Mouse (Mus musculus) gastrocnemius, adult 18-20 months (tissue): ENCODE measurements around the gene Hist1h2bf. TPM values are rescaled to one million over a fixed set of nuclear protein-coding genes. Genes with fewer than 3 reads are reported as not detected.
"Not testable (repeated sequence)": the region's sequence is repeated elsewhere in the genome, so short reads cannot be mapped to it uniquely, and the experiment has no call there.

Experiments used
- DNase-seq: peaks from one replicate; pipeline ENCODE4 v3.0.0; 2021; ENCODE audit warnings: low spot score
- long read RNA-seq, 2 experiments: library from polyadenylated mRNA; stranded (forward); transcript quantifications; one replicate each; pipeline ENCODE4 v2.0.0; 2021
- total RNA-seq, 2 experiments: library from RNA; stranded (reverse); gene quantifications; 2 replicates each; pipeline ENCODE4 v1.2.3; 2021

The Hist1h2bf gene
- total RNA-seq = 1 to 10 TPM; 1.3 to 5.3 TPM
- long read RNA-seq, experiment 1 = 0 reads
- long read RNA-seq, experiment 2 = 0 reads

- DNase-seq = peak; percentile 64
Measured at GRCm38 (mm10) chr13:23573898-23574524, at the start of gene Hist1h2bf, which contains the start of gene Hist1h2ad. Gene Hist1h2bf, minus strand, starts transcription at chr13:23574196. Gene Hist1h2ad, plus strand, starts transcription at chr13:23574381.

DNA sequence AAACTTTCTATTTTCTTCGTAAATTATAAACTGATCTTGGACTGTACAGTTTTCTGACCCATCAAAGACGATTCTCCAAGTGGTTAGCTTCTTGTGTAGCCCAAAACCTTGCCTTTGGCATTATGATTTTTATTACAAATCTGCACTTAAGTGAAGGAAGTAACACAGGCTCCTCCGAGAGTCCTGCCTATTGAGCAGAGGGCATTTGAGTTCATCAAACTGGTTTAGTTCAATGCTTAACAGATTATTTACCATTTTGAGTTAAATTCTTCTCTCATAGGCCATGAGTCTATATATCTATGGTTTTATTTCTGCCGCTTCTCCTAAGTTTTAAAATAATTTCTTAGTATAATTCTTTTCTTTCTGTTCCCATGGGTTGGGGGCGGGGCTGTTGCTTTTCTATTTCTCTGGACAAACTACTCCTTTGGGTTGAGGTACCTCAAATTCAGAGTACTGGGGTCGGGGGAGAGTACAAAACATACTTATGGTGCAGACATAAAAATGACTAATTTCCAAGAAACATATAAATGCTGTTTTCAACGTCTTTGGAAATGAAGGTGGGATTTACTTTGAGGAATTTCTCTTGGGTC lies 49.0 kb upstream of the Hist1h2bf start:
- no peak for DNase-seq

DNA sequence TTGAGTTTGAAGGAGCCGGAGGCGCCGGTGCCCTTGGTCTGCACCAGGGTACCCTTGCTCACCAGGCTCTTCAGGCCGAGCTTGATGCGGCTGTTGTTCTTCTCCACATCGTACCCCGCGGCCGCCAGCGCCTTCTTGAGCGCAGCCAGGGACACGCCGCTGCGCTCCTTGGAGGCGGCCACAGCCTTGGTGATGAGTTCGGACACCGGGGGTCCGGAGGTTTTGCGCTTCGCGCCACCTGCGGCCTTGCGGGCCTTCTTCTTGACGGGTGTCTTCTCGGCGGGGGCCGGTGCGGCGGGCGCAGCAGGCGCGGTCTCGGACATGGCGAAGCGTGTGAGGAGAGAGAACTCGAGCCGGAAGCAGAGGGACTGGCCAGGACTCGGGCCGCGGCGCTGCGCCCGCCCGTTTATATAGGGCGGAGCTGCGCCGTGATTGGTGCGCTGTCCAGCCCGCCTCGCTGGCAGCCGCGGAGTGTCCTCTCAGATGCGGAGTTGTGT lies 48.2 kb upstream of the Hist1h2bf start, which contains the start of gene Hist1h1e:
TSS of gene Hist1h1e (minus strand) at position 384 of the 497 bp plus-strand sequence.
- peak; percentile 83 for DNase-seq

DNA sequence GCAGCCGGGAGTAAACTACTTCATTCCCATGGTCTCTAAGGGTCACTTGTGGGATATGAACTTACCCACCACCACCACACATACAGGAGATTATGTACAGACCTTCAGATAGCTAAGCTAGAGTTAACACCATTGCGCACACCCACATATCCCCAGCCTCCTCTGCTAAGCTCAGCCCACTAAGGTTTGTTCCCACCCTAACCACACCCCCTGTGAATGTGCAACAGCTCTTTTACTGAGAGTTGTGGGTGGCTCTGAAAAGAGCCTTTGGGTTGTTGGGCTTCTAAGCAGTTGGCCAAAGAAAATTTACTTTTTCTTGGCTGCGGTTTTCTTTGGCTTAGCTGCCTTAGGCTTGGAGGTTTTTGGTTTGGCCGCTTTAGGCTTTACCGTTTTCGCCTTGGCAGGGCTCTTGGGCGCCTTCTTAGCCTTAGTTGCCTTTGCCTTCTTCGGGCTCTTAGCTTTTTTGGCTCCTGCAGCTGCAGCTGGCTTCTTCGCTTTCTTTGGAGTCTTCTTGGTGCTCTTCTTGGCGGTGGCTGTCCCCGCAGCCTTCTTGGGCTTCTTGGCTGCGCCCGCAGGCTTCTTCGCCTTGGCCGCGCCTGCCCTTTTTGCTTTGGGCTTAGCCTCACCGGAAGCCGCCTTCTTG lies 47.7 kb upstream of the Hist1h2bf start:
- DNase-seq = peak; percentile 76

DNA sequence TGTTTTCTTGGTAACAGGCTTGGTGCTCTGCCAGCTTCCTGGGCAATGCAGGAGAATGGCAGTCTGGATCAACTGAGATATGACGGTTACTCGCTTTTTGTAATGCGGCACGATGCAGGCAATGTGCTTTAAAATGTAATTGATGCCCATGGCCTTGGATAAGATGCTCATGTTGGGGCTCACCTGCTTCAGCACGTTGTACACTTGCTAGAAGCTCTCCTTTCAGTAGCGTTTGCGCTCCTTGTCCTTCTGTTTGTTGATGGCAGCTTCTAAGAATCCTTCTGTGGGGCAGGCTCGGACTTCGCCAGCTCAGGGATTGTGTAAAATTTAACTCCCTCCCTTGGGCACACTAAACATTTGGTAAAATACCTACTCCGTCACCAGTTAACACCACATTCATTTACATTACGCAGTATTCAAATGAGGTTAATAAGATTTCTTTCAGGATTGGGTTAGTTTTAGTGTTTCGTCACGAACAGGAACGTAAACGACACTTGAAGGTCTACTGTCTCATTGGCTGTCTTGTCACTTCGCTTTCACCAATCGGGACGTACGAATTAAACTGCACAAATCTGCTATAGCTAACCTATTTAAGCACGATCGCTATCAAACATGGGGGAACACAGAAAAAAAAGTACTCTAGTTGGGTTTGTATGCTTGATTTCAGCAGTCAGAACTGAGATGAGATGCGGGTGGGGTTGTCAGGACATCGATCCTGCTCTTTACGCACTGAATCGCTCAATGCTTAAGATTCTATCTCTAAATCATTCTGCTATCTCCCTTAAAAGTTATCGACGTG lies 46.9 kb upstream of the Hist1h2bf start, which contains the start of gene Hist1h2be:
TSS of gene Hist1h2be (minus strand) at position 392 of the 799 bp plus-strand sequence.
- DNase-seq = peak; percentile 62

DNA sequence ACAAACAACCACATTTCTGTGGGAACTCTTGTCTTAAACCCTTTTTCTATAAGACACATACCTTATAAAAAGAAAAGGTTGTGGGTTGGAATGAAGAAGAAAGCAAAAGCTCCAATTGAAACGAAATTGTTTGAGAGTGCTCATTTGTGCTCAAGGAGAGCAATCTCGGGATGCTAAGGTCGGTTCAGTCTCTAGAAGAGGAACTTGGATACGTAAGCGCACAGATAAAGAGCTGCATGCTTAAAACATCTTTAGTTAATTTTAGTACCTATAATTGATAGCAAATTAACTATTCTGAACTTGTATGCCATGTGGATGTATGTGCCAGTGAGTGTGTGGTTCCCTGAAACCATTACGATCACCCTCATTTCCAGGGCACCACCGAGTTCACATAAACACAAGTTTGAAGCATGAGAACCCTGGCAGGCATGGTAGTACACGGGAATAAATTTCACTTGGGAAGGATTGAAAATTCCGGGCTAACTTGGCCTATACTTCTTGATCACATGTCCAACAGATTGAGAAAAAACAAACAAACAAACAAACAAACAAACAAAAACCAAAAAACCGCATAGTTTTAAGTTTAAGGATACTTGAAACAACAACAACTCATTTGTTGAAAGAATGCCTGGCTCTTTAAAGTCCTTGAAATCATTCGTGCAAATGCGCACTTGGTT lies 46.2 kb upstream of the Hist1h2bf start:
- no peak for DNase-seq

GRCm38 (mm10) chr13:23611638-23612037 lies 37.6 kb upstream of the Hist1h2bf start:
- no peak for DNase-seq

GRCm38 (mm10) chr13:23610393-23610792 lies 36.4 kb upstream of the Hist1h2bf start:
- no peak for DNase-seq

DNA sequence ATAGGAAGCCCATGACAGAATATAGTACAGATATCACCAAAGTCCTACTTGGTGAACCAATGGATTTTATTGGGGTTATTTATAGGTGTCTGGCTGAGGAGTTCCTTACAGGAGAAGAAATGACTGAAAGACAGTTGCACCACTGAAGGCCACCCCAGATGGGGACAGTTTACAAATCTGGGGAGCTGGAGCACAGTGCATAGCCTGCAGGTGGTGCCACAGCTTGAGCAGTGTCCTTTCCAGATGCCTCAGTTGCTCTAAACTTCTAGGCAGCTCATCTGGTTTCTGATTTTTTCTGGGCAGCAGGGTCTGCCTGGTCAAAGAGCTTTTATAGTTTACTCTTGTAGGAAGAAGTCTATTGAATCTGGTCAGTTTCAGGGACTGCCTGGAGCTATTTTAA lies 35.8 kb upstream of the Hist1h2bf start:
- no peak for DNase-seq

- no peak for DNase-seq
Measured at GRCm38 (mm10) chr13:23609209-23609608, 35.2 kb upstream of the Hist1h2bf start.

DNA sequence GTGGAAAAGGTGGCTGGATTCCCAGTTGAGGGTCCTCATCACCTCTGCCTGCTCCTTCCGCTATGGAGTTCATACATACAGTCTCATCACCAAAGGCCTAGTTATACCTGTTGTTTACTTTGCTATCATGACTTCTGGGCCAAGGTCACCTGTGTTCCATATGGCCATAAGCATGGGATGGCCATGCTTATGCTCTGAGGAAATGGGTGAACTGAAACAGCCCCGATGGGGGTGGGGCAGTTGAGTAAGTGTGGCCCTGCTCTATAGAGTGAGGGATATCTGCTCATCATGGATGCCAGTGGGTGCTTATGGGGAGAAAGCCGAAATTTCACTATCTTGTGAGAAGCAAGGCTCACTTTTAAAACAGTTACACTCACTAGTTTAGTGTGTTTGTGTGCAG lies 31.1 kb upstream of the Hist1h2bf start:
- no peak for DNase-seq

- no peak for DNase-seq
Measured at GRCm38 (mm10) chr13:23604452-23604851, 30.5 kb upstream of the Hist1h2bf start.

- no peak for DNase-seq
Measured at GRCm38 (mm10) chr13:23603182-23603699, 29.2 kb upstream of the Hist1h2bf start.

- DNase-seq = peak; percentile 80
Measured at GRCm38 (mm10) chr13:23597957-23598356, 24.0 kb upstream of the Hist1h2bf start.

DNA sequence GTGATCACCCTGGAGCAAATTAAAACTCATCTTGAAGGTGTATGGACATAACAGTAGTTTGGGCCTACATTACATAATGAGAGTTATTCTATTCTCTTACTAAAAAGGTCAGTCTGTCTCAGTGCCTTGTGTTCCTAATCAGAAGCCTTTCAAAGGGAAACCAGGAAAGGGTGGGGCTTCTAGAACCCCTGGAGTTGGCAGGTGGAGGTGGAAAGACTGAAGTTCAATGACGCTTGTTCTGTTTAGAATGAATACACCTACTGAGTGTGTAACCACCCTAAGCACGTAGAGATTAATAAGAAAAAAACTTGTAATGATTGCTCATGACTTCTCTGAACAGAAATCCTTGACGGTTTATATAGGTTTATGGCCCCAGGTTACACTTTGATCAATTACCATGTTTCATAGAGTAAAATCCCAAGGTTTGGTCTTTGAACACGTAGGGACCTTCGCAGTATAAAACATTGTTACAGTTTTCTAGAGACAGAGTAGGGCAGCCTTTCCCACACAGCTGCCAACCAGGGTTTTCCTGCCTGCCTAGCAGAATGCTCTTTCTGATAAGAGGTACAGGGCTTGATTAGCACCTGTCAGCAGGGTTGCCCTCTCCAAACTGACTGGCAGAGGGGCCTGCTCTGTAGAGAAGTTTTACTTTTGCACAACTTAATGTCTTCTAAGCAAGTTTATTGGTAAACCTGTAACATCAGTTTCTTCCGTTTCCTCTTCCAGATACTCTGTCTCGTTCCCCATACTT lies 21.8 kb upstream of the Hist1h2bf start:
- no peak for DNase-seq

GRCm38 (mm10) chr13:23595185-23595584 lies 21.2 kb upstream of the Hist1h2bf start:
- no peak for DNase-seq

GRCm38 (mm10) chr13:23593051-23593770 lies 19.2 kb upstream of the Hist1h2bf start:
- DNase-seq = no peak

DNA sequence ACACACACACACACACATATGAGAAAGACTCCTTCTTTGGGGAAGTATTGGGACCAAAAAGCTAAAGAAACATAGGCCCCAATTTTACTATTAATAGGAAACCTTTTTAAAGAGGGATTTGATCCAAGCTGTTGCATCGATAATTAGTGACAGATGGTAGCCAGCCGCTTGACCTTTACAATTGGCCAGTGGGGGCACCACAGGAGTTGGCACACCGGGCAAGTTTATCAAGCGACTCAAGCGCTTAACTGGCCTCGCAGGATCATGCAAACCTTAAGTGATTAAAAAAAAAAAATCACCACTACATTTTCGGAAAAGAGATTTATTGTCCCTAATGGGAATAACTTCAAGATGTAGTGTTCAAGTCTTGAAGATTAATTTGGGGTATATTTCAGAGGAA lies 18.6 kb upstream of the Hist1h2bf start:
- no peak for DNase-seq

GRCm38 (mm10) chr13:23591886-23592285 lies 17.9 kb upstream of the Hist1h2bf start:
- not testable (repeated sequence) for DNase-seq
